Mouse (Mus musculus): ENCODE results near the gene Aldh3b2.

Aldh3b2 gene

GRCm38 (mm10) chr19:3990804-3991203 lies 18.7 kb downstream of the Aldh3b2 start:
- no peak for DNase-seq

- no peak for DNase-seq
Observed at GRCm38 (mm10) chr19:3991562-3991961, 19.4 kb downstream of the Aldh3b2 start.

GRCm38 (mm10) chr19:3991966-3992365 lies 19.8 kb downstream of the Aldh3b2 start:
- DNase-seq = no peak

- no peak for DNase-seq
Observed at GRCm38 (mm10) chr19:3992416-3992815, 20.3 kb downstream of the Aldh3b2 start, which contains the start of gene Tbx10. Gene Tbx10, plus strand, starts transcription at chr19:3992752.

- DNase-seq = no peak
Observed at GRCm38 (mm10) chr19:3994932-3995331, 22.8 kb downstream of the Aldh3b2 start.

GRCm38 (mm10) chr19:3995505-3995904 lies 23.4 kb downstream of the Aldh3b2 start:
- DNase-seq = no peak

- DNase-seq = no peak
Observed at GRCm38 (mm10) chr19:3996106-3996505, 24.0 kb downstream of the Aldh3b2 start.

GRCm38 (mm10) chr19:3996747-3997146 lies 24.6 kb downstream of the Aldh3b2 start:
- no peak for DNase-seq

GRCm38 (mm10) chr19:3997231-3997630 lies 25.1 kb downstream of the Aldh3b2 start:
- DNase-seq = peak in 1 of 2 experiments; percentile 48

GRCm38 (mm10) chr19:3998335-3998734 lies 26.2 kb downstream of the Aldh3b2 start:
- DNase-seq = no peak

GRCm38 (mm10) chr19:3999121-3999730 lies 27.1 kb downstream of the Aldh3b2 start:
- DNase-seq = no peak

- peak; percentile 95 to 98 for DNase-seq
Observed at GRCm38 (mm10) chr19:4000119-4000900, 28.2 kb downstream of the Aldh3b2 start, which contains the start of the genes Nudt8 and Gm49405. Gene Nudt8, plus strand, starts transcription at chr19:4000580. Gene Gm49405, plus strand, starts transcription at chr19:4000626.

- DNase-seq = no peak
Observed at GRCm38 (mm10) chr19:4000949-4001525, 28.9 kb downstream of the Aldh3b2 start.

GRCm38 (mm10) chr19:4001752-4002151 lies 29.6 kb downstream of the Aldh3b2 start:
- DNase-seq = no peak

GRCm38 (mm10) chr19:4003112-4003511 lies 31.0 kb downstream of the Aldh3b2 start, which contains the start of gene Doc2g:
Gene Doc2g, plus strand, starts transcription at chr19:4003313.
- DNase-seq = no peak

GRCm38 (mm10) chr19:4003641-4004040 lies 31.5 kb downstream of the Aldh3b2 start:
- DNase-seq = no peak

GRCm38 (mm10) chr19:4004331-4004730 lies 32.2 kb downstream of the Aldh3b2 start:
- no peak for DNase-seq

- no peak for DNase-seq
Observed at GRCm38 (mm10) chr19:4005091-4005490, 33.0 kb downstream of the Aldh3b2 start.

- DNase-seq = no peak
Observed at GRCm38 (mm10) chr19:4005971-4006370, 33.8 kb downstream of the Aldh3b2 start.

- DNase-seq = no peak
Observed at GRCm38 (mm10) chr19:4011086-4011485, 39.0 kb downstream of the Aldh3b2 start.

GRCm38 (mm10) chr19:4012432-4013022 lies 40.4 kb downstream of the Aldh3b2 start, which contains the start of gene Ndufv1:
Gene Ndufv1, minus strand, starts transcription at chr19:4012806.
- DNase-seq = peak; percentile 98

- DNase-seq = no peak
Observed at GRCm38 (mm10) chr19:4013066-4013465, 40.9 kb downstream of the Aldh3b2 start.

GRCm38 (mm10) chr19:4014802-4015201 lies 42.7 kb downstream of the Aldh3b2 start:
- DNase-seq = no peak

All from kidney, postnatal 4 days (tissue).